Mouse (Mus musculus) forebrain, embryonic 11.5 days (tissue): ENCODE measurements around the gene Pop7. TPM values are rescaled to one million over a fixed set of nuclear protein-coding genes. Genes with fewer than 3 reads are reported as not detected.

Experiments
- ATAC-seq: fragments of 200-750 bp; cut with Nextera tagmentation; replicated peaks from 2 replicates; pipeline ENCODE4 v1.8.0; 2017; ENCODE audit warnings: moderate TSS enrichment; ENCODE audit not compliant: low FRiP score
- DNase-seq: peaks from one replicate; pipeline ENCODE4 v3.0.0-alpha.2; 2017; ENCODE audit warnings: low spot score
- H3K27ac ChIP-seq: fragments of 300-500 bp; sonication (generic); 2 replicates; pipeline ENCODE4 v1.5.1; 2014; ENCODE audit warnings: low read depth, low read length
- H3K27me3 ChIP-seq: fragments of 300-500 bp; sonication (generic); 2 replicates; pipeline ENCODE4 v1.6.1; 2014; ENCODE audit warnings: mild to moderate bottlenecking, low read length, mixed read lengths; ENCODE audit not compliant: control insufficient read depth, insufficient read depth
- H3K36me3 ChIP-seq: fragments of 300-500 bp; sonication (generic); 2 replicates; pipeline ENCODE4 v1.6.1; 2014; ENCODE audit warnings: mild to moderate bottlenecking, low read length, moderate library complexity, mixed read lengths; ENCODE audit not compliant: control insufficient read depth, insufficient read depth
- H3K4me1 ChIP-seq: fragments of 300-500 bp; sonication (generic); replicated peaks from 2 replicates; pipeline ENCODE4 v1.6.1; 2014; ENCODE audit warnings: low read length, mixed read lengths; ENCODE audit not compliant: control insufficient read depth, insufficient read depth
- H3K4me2 ChIP-seq: fragments of 300-500 bp; sonication (generic); 2 replicates; pipeline ENCODE4 v1.6.1; 2014; ENCODE audit warnings: low read depth, mild to moderate bottlenecking, low read length, moderate library complexity, mixed read lengths; ENCODE audit not compliant: severe bottlenecking
- H3K4me3 ChIP-seq: fragments of 300-500 bp; sonication (generic); 2 replicates; pipeline ENCODE4 v1.5.1; 2014; ENCODE audit warnings: low read depth, low read length
- H3K9ac ChIP-seq: fragments of 300-500 bp; sonication (generic); 2 replicates; pipeline ENCODE4 v1.6.1; 2014; ENCODE audit warnings: low read length
- H3K9me3 ChIP-seq: fragments of 300-500 bp; sonication (generic); 2 replicates; pipeline ENCODE4 v1.6.1; 2016; ENCODE audit warnings: low read length, mixed read lengths; ENCODE audit not compliant: control insufficient read depth
- WGBS: fragments of 180-500 bp; shearing (Covaris S2); extraction: QIAGEN DNeasy Blood & Tissue Kit; methylation state at CpG from one replicate; pipeline ENCODE4 v1.1.7; 2014; 5-methylcytosine and 5-hydroxymethylcytosine counted together
- polyA plus RNA-seq: library from polyadenylated mRNA; unstranded; fragments of >200 nt; fragmentation: Nextera tagmentation; extraction: Ambion mirVana; gene quantifications from 2 replicates; pipeline ENCODE4 v1.2.1, GENCODE M21; 2014

The Pop7 gene
- polyA plus RNA-seq, 1 experiment from 2014 or later, result 55.9 TPM

GRCm38 (mm10) chr5:137513951-137514721 lies 11.8 kb upstream of the Pop7 start:
- Histone ChIP-seq H3K4me3 (no peak overlapping the region), H3K27ac (no peak overlapping the region), H3K9ac (no peak overlapping the region), H3K4me1 (peaks cover 4% of the 10 kb centered on the region; the same call in 1 of the 2 replicates), H3K27me3 (no peaks in the 10 kb centered on the region), H3K4me2 (no peak overlapping the region), H3K36me3 (no peaks in the 10 kb centered on the region; the same call in 1 of the 2 replicates), H3K9me3 (no peaks in the 10 kb centered on the region)
- 95% methylated on average over 12 of the region's 12 CpGs for WGBS
- ATAC-seq (no peak), DNase-seq (no peak)

GRCm38 (mm10) chr5:137512847-137513794 lies 10.8 kb upstream of the Pop7 start:
- DNase-seq (peak; percentile 74), ATAC-seq (peak; percentile 39; the same call in 1 of the 2 replicates)
- WGBS, result 81% methylated on average over 11 of the region's 11 CpGs
- H3K4me3 ChIP-seq, result no peak overlapping the region
- H3K4me2 ChIP-seq, result 0 out of 2 replicates have a peak overlapping the region, but pooled peaks have one; percentile 11
- no peaks in the 10 kb centered on the region for H3K27me3 ChIP-seq
- no peak overlapping the region for H3K27ac ChIP-seq
- H3K9me3 ChIP-seq, result no peaks in the 10 kb centered on the region
- no peaks in the 10 kb centered on the region for H3K36me3 ChIP-seq
- no peak overlapping the region for H3K9ac ChIP-seq
- H3K4me1 ChIP-seq, result peaks cover 4% of the 10 kb centered on the region; the same call in 1 of the 2 replicates

GRCm38 (mm10) chr5:137511706-137512105 lies 9.4 kb upstream of the Pop7 start:
- peak overlapping the region; percentile 100 for H3K4me3 ChIP-seq
- no peaks in the 10 kb centered on the region for H3K36me3 ChIP-seq
- peaks cover 4% of the 10 kb centered on the region; the same call in 1 of the 2 replicates for H3K4me1 ChIP-seq
- DNase-seq, result no peak
- 71% methylated on average over 3 of the region's 3 CpGs for WGBS
- no peaks in the 10 kb centered on the region for H3K9me3 ChIP-seq
- no peaks in the 10 kb centered on the region for H3K27me3 ChIP-seq
- peak overlapping the region; percentile 98 for H3K9ac ChIP-seq
- no peak for ATAC-seq
- H3K4me2 ChIP-seq, result peak overlapping the region; percentile 81
- H3K27ac ChIP-seq, result no peak overlapping the region

- H3K27ac ChIP-seq, result peak overlapping the region; percentile 83
- WGBS, result under 1% methylated on average over 50 of the region's 83 CpGs
- no peaks in the 10 kb centered on the region for H3K27me3 ChIP-seq
- no peaks in the 10 kb centered on the region for H3K36me3 ChIP-seq
- DNase-seq (peak; percentile 68), ATAC-seq (peak; percentile 57)
- no peaks in the 10 kb centered on the region for H3K9me3 ChIP-seq
- H3K4me2 ChIP-seq, result peak overlapping the region; percentile 81
- H3K4me1 ChIP-seq, result peaks cover 4% of the 10 kb centered on the region; the same call in 1 of the 2 replicates
- H3K9ac ChIP-seq, result peak overlapping the region; percentile 98
- H3K4me3 ChIP-seq, result peak overlapping the region; percentile 100
These were observed 8.5 kb upstream of the Pop7 start for GRCm38 (mm10) chr5:137510573-137511390.

- peak overlapping the region; percentile 100 for H3K4me3 ChIP-seq
- H3K27me3 ChIP-seq, result no peaks in the 10 kb centered on the region
- H3K9me3 ChIP-seq, result no peaks in the 10 kb centered on the region
- peak overlapping the region; percentile 43 for H3K4me2 ChIP-seq
- H3K27ac ChIP-seq, result peak overlapping the region; percentile 83
- peak; percentile 91 for DNase-seq
- peaks cover 4% of the 10 kb centered on the region; the same call in 1 of the 2 replicates for H3K4me1 ChIP-seq
- H3K9ac ChIP-seq, result peak overlapping the region; percentile 98
- 2% methylated on average over 45 of the region's 52 CpGs for WGBS
- H3K36me3 ChIP-seq, result no peaks in the 10 kb centered on the region
- peak; percentile 87 for ATAC-seq
These were observed 7.7 kb upstream of the Pop7 start for GRCm38 (mm10) chr5:137510014-137510501.

GRCm38 (mm10) chr5:137504041-137504440 lies 1.7 kb upstream of the Pop7 start:
- Histone ChIP-seq H3K4me2 (no peak overlapping the region), H3K4me3 (no peak overlapping the region), H3K27me3 (no peaks in the 10 kb centered on the region), H3K27ac (no peak overlapping the region), H3K9ac (no peak overlapping the region), H3K36me3 (no peaks in the 10 kb centered on the region), H3K9me3 (no peaks in the 10 kb centered on the region), H3K4me1 (peaks cover 6% of the 10 kb centered on the region; the same call in 1 of the 2 replicates)
- DNase-seq (peak; percentile 59), ATAC-seq (no peak)
- 84% methylated on average over 6 of the region's 6 CpGs for WGBS

GRCm38 (mm10) chr5:137502667-137503110 lies 371 bp upstream of the Pop7 start:
- WGBS, result under 1% methylated on average over 29 of the region's 30 CpGs
- H3K4me3 ChIP-seq, result peak overlapping the region; percentile 64

More at GRCm38 (mm10) chr5:137502667-137503110, 371 bp upstream of the Pop7 start:
- peaks cover 6% of the 10 kb centered on the region; the same call in 1 of the 2 replicates for H3K4me1 ChIP-seq
- peak; percentile 93 for DNase-seq
- H3K9me3 ChIP-seq, result no peaks in the 10 kb centered on the region
- peak overlapping the region; percentile 65 for H3K4me2 ChIP-seq
- peak; percentile 87 for ATAC-seq
- peak overlapping the region; percentile 66 for H3K9ac ChIP-seq
- H3K36me3 ChIP-seq, result no peaks in the 10 kb centered on the region
- no peaks in the 10 kb centered on the region for H3K27me3 ChIP-seq
- H3K27ac ChIP-seq, result peak overlapping the region; percentile 91
